Mouse (Mus musculus) midbrain, embryonic 11.5 days (tissue): Measurements from ENCODE around the gene Slc35b2. TPM values are rescaled to one million over a fixed set of nuclear protein-coding genes. Genes with fewer than 3 reads are reported as not detected.

ENCODE experiments used
- ATAC-seq: fragments of 200-750 bp; cut with Nextera tagmentation; 2 replicates; pipeline ENCODE4 v1.8.0; 2017; ENCODE audit warnings: moderate TSS enrichment, moderate library complexity; ENCODE audit not compliant: low FRiP score
- DNase-seq: peaks from one replicate; pipeline ENCODE4 v3.0.0; 2015; ENCODE audit warnings: low spot score; ENCODE audit errors: missing footprints
- H3K27ac ChIP-seq: fragments of 300-500 bp; sonication (generic); 2 replicates; pipeline ENCODE4 v1.5.1; 2014; ENCODE audit warnings: low read depth, low read length
- H3K27me3 ChIP-seq: fragments of 300-500 bp; sonication (generic); 2 replicates; pipeline ENCODE4 v1.6.1; 2014; ENCODE audit warnings: mild to moderate bottlenecking, low read length, moderate library complexity, mixed read lengths; ENCODE audit not compliant: control insufficient read depth, insufficient read depth
- H3K36me3 ChIP-seq: fragments of 300-500 bp; sonication (generic); 2 replicates; pipeline ENCODE4 v1.6.1; 2014; ENCODE audit warnings: mild to moderate bottlenecking, low read length, moderate library complexity, mixed read lengths; ENCODE audit not compliant: control insufficient read depth, insufficient read depth
- H3K4me1 ChIP-seq: fragments of 300-500 bp; sonication (generic); 2 replicates; pipeline ENCODE4 v1.6.1; 2014; ENCODE audit warnings: low read length; ENCODE audit not compliant: control insufficient read depth, insufficient read depth
- H3K4me2 ChIP-seq: fragments of 300-500 bp; sonication (generic); 2 replicates; pipeline ENCODE4 v1.6.1; 2014; ENCODE audit warnings: mild to moderate bottlenecking, moderate library complexity
- H3K4me3 ChIP-seq: fragments of 300-500 bp; sonication (generic); 2 replicates; pipeline ENCODE4 v1.5.1; 2014; ENCODE audit warnings: low read depth, low read length
- H3K9ac ChIP-seq: fragments of 300-500 bp; sonication (generic); 2 replicates; pipeline ENCODE4 v1.6.1; 2014; ENCODE audit warnings: low read length
- H3K9me3 ChIP-seq: fragments of 300-500 bp; sonication (generic); 2 replicates; pipeline ENCODE4 v1.6.1; 2016; ENCODE audit warnings: low read length; ENCODE audit not compliant: control insufficient read depth
- WGBS: fragments of 180-500 bp; shearing (Covaris S2); extraction: QIAGEN DNeasy Blood & Tissue Kit; methylation state at CpG from one replicate; pipeline ENCODE4 v1.1.7; 2014; 5-methylcytosine and 5-hydroxymethylcytosine counted together
- polyA plus RNA-seq: library from polyadenylated mRNA; unstranded; fragments of >200 nt; fragmentation: Nextera tagmentation; extraction: Ambion mirVana; gene quantifications from 2 replicates; pipeline ENCODE4 v1.2.1, GENCODE M21; 2014

The Slc35b2 gene
- polyA plus RNA-seq, 1 experiment from 2014 or later = 102 TPM

DNA sequence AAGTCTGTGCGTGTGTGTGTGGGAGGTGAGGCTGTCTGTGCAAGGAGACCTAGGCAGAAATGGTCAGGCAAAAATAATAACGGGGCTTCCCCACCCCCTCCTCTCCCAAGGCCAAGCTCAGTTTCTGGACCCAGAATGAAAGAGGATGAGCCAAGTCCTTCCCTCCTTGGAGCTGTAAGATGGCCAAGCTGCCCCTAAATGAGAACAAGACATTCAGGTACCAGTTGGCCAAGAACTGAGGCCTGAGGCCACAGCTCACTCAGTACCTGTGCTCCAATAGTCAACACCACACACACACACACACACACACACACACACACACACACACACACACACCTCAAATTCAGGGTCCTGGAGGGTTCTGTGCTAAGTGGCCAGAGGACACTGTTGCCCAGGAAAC lies 21.0 kb upstream of the Slc35b2 start:
- DNase-seq = no peak
- ATAC-seq = no peak
- no peak overlapping the region for H3K9ac ChIP-seq
- no peak overlapping the region for H3K4me3 ChIP-seq
- no peaks in the 10 kb centered on the region for H3K9me3 ChIP-seq
- WGBS = 88% methylated on average over 2 of the region's 2 CpGs
- no peak overlapping the region for H3K4me2 ChIP-seq
- H3K4me1 ChIP-seq = peaks cover 19% of the 10 kb centered on the region
- no peak overlapping the region for H3K27ac ChIP-seq
- peaks cover 50% of the 10 kb centered on the region for H3K27me3 ChIP-seq
- no peaks in the 10 kb centered on the region; the same call in 1 of the 2 replicates for H3K36me3 ChIP-seq

DNA sequence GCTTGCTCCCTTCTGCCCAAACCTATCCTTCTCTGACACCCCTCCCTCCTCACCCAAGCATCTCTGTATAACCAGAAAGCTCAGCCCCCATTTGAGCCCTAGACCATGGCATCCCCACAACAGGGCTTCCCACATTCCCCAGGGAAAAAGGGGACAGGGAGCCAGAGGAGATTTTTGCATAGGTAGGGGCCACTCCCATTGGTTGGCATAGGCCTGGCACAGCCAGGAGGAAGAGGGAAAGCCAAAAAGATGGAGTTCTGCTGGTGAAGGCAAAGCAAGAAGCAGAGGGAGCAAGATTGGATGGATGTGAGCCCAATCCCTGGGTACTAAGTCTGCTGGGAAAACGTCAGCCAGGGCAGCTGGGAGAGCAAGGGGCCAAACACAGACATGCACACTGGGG lies 20.6 kb upstream of the Slc35b2 start:
- no peak overlapping the region for H3K4me3 ChIP-seq
- H3K27me3 ChIP-seq = peaks cover 53% of the 10 kb centered on the region
- peaks cover 19% of the 10 kb centered on the region for H3K4me1 ChIP-seq
- no peak overlapping the region for H3K9ac ChIP-seq
- DNase-seq (no peak), ATAC-seq (no peak)
- no peaks in the 10 kb centered on the region; the same call in 1 of the 2 replicates for H3K36me3 ChIP-seq
- WGBS = 41% methylated on average over 1 of the region's 1 CpGs
- H3K9me3 ChIP-seq = no peaks in the 10 kb centered on the region
- no peak overlapping the region for H3K27ac ChIP-seq
- no peak overlapping the region for H3K4me2 ChIP-seq

DNA sequence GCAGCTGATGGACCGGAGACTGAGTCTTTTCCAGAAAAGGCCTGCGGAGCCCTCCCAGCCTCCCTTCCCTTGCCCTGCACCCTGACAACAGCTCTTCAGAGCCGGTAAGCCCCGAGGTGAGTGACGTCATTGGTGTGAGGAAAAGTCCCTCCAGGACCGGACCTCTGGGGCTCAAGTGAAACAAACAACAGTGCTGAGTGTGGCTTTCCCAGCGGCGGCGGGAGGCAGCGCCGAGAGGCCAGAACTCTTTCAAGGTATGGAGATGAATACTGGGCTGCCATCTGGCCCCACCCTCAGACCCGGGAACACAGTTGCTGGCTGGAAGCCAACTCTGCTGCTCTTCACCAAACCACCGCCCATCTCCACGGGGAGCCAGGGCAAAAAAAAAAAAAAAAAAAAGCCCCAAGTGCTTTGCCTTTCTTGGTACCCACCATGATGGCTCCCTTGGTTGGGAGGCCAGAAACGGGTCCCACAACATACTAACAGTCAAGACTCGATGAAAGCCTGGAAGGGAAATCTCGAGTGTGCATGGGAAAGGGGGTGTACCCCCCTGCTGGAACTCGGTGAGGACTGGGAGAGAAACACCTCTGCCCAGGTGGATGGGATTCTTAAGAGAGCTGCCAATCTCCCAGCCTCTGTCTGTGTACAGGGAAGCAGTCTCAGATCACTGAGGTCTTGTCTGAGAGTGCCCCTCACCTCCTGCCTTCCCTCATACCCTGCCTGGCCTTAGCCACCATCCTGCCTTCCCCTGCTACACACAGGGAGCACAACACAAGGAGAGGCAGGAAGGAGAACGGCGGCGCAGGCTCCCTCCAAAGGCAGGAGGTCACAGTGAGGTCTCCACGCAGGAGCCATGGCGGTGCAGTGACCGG lies 19.4 kb upstream of the Slc35b2 start:
- H3K36me3 ChIP-seq = no peaks in the 10 kb centered on the region; the same call in 1 of the 2 replicates
- H3K27ac ChIP-seq = no peak overlapping the region
- H3K4me2 ChIP-seq = peak overlapping the region; percentile 33; the same call in 1 of the 2 replicates
- H3K4me1 ChIP-seq = peaks cover 23% of the 10 kb centered on the region
- H3K4me3 ChIP-seq = peak overlapping the region; percentile 20
- no peaks in the 10 kb centered on the region for H3K9me3 ChIP-seq
- H3K9ac ChIP-seq = no peak overlapping the region; the same call in 1 of the 2 replicates
- ATAC-seq (peak; percentile 8; the same call in 1 of the 2 replicates), DNase-seq (peak; percentile 93)
- WGBS = 4% methylated on average over 24 of the region's 24 CpGs
- H3K27me3 ChIP-seq = peaks cover 53% of the 10 kb centered on the region

DNA sequence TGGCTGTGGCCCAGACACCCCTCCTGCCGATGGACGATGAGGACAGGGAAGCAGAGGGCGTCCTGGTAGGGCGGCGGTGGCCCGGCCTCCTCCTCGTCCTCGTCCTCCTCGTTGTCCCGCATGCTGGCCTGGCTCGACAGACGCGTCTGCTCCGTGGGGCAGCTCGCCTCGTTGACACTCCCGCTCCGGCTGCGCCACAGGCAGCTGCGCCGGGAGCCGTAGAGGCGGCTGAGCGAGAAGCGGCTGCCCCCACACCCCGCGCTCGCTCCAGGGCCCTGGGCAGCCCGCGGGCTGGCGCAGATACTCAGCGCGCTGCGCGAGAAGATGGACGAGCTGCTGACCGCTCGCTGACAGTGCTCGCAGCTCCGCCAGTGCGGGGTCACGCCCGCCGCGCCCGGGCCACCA lies 18.8 kb upstream of the Slc35b2 start:
- Histone ChIP-seq H3K4me2 (peak overlapping the region; percentile 33), H3K9me3 (no peaks in the 10 kb centered on the region), H3K4me3 (peak overlapping the region; percentile 20), H3K9ac (peak overlapping the region; percentile 12; the same call in 1 of the 2 replicates), H3K27me3 (peaks cover 53% of the 10 kb centered on the region), H3K36me3 (no peaks in the 10 kb centered on the region; the same call in 1 of the 2 replicates), H3K27ac (no peak overlapping the region), H3K4me1 (peaks cover 25% of the 10 kb centered on the region)
- ATAC-seq (no peak), DNase-seq (no peak)
- WGBS = 1% methylated on average over 40 of the region's 46 CpGs

DNA sequence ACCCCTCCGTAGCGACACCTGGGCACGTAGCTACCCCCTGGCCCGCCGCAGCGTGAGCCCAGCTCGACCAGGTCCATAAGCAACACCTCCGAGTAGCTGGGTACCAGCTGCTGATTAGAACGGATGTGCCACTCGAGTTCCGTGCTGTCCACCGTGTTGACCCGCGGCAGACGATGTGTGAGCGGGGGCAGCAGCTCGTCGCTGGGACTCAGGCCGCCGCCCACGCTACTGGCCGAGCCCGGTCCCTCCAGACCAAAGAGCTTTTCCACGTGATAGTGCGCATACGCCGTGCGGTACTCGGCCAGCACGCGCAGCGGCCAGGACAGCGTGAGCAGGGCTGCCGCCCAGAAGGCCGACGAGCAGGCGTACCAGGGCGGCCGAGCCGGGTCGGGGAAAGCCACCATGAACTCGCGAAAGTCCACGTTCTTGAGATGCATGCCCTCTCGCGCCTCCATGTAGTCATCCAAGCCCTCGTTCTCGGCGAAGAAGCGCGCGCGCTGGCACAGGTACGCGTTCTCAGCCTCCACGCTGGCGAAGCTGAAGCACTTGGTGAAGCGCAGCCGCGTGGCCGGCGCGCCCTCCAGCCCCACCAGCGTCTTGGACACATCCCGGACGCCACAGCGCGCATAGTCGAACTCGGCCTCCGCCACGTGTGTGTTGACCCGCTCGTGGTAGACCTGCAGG lies 18.3 kb upstream of the Slc35b2 start:
- Histone ChIP-seq H3K4me2 (peak overlapping the region; percentile 33), H3K9ac (peak overlapping the region; percentile 24), H3K27me3 (peaks cover 53% of the 10 kb centered on the region), H3K4me1 (peaks cover 29% of the 10 kb centered on the region), H3K36me3 (no peaks in the 10 kb centered on the region; the same call in 1 of the 2 replicates), H3K27ac (no peak overlapping the region), H3K4me3 (peak overlapping the region; percentile 20), H3K9me3 (no peaks in the 10 kb centered on the region)
- DNase-seq (peak; percentile 94), ATAC-seq (no peak)
- 4% methylated on average over 74 of the region's 74 CpGs for WGBS

DNA sequence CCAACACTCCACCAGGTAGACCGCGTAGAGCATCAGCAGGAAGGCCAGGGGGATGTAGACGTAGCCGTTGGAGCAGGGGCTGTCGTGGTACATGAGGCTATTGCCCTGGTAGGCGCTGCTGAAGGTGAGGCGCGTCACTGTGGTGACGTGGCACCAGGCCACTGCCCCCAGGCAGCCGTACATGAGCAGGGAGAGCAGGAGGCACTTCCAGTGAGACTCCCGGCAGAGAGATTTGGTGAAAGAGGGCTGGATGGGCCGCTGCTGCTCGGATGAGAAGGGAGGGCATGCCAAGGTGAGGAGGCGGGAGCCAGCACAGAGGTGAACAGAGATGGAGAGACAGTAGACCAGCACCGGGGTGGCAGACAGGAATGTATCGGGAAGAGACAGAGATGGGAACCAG lies 16.7 kb upstream of the Slc35b2 start:
- peaks cover 34% of the 10 kb centered on the region for H3K4me1 ChIP-seq
- H3K9ac ChIP-seq = no peak overlapping the region
- no peak overlapping the region for H3K4me3 ChIP-seq
- H3K9me3 ChIP-seq = no peaks in the 10 kb centered on the region
- 62% methylated on average over 16 of the region's 16 CpGs for WGBS
- H3K4me2 ChIP-seq = no peak overlapping the region
- ATAC-seq = no peak
- no peaks in the 10 kb centered on the region; the same call in 1 of the 2 replicates for H3K36me3 ChIP-seq
- peaks cover 53% of the 10 kb centered on the region for H3K27me3 ChIP-seq
- H3K27ac ChIP-seq = no peak overlapping the region
- DNase-seq = no peak

DNA sequence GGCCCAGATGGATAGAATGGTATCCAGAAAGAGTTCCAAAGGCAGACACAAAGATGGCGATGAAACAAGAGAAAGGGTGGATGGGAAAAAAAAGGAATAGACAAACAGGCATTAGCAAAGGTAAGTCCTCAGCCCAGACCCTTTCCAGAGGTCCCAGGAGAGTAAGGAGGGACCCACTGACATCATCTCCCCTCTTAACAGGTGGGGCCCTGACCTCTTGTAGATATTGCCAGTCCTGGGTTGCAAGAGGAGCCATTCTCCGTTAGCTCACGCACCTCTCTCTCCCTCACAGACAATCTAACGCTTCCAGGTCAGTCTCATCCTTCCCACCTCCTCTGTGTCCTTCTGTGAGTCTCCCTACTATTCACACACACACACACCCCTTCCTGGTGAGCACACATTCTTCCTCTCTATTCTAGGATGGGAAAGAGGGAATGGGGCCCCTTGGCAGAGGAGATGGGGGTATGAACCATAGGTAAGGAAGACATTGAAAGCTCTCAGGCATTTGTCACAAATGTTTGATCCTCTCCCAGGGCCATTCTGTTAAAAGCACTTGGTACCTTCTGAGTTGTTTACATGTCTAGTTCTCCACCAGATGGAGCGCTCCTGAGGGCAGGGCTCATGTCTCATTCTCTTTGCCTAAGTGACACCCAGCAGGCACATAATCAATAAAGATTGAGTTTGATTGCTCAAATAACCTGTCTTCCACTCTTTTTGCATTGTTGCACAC lies 16.0 kb upstream of the Slc35b2 start:
- Histone ChIP-seq H3K27ac (no peak overlapping the region), H3K27me3 (peaks cover 53% of the 10 kb centered on the region), H3K9ac (no peak overlapping the region), H3K9me3 (no peaks in the 10 kb centered on the region), H3K4me1 (peaks cover 37% of the 10 kb centered on the region), H3K4me2 (no peak overlapping the region), H3K36me3 (no peaks in the 10 kb centered on the region; the same call in 1 of the 2 replicates), H3K4me3 (no peak overlapping the region)
- WGBS = 78% methylated on average over 5 of the region's 5 CpGs
- DNase-seq = no peak
- ATAC-seq = no peak

DNA sequence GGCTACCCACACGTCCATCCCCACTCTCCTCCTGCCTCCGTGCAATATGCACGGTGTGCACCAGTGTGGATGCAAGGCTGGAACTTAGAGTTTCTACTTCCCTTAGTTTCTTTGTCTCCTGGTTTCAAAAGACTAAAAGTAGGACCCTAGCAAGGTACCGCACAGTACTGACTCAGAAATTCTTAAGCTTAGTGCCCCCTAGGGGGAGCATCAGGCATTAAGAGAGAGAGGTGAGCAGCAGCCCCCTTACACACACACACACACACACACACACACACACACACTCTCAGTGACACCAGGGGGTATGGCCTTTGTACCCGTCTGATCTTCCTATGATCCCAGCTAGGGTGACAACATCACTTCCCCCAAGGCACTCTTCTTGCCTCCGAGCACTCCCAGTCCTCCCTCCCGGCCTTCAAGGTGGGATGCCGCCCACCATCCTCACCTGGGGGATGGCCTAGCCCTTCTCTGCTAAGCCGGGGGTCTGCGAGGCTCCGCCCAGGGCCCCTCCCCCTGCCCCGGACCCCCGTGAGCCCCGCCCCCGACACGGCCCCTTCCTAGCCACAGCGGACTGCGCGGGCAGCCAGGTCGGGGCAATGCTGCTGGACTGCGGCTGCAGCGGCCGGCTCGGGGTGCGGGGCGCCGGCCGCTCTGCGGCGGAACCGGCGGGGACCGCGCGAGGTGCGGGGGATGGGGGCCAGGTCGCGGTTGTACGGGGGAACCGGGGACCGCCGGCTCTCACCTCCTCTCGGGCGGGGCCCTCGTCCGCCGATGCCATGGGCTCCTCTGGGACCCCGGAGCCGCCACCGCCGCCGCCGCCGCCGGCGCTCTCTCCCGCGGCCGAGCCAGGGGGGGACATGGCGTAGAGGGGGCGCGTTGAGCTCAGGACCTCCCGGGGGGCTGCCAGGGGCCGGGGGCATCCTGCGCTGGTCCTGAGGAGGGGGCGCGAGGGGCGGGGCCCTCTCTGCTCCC lies 14.8 kb upstream of the Slc35b2 start:
- DNase-seq (peak; percentile 96), ATAC-seq (peak; percentile 65)
- Histone ChIP-seq H3K27ac (peak overlapping the region; percentile 88), H3K36me3 (no peaks in the 10 kb centered on the region; the same call in 1 of the 2 replicates), H3K4me1 (peaks cover 37% of the 10 kb centered on the region), H3K4me2 (peak overlapping the region; percentile 78), H3K4me3 (peak overlapping the region; percentile 91), H3K9me3 (no peaks in the 10 kb centered on the region), H3K27me3 (peaks cover 44% of the 10 kb centered on the region), H3K9ac (peak overlapping the region; percentile 98)
- WGBS = 3% methylated on average over 39 of the region's 68 CpGs
